Mouse (Mus musculus): ENCODE data around the gene Gm42742. TPM values are rescaled to one million over a fixed set of nuclear protein-coding genes. Genes with fewer than 3 reads are reported as not detected.

Gm42742 gene
- polyA plus RNA-seq, 1 experiment from 2014 or later, result 23.7 TPM

- no peak; the same call in 1 of the 2 replicates for ATAC-seq (ENCODE audit: borderline replicate concordance, extremely low read depth, low FRiP score, low TSS enrichment)
- Histone ChIP-seq H3K36me3 (peaks cover 50% of the 10 kb centered on the region), H3K27me3 (no peaks in the 10 kb centered on the region), H3K4me3 (peak overlapping the region; percentile 86), H3K4me2 (peak overlapping the region; percentile 80), H3K9ac (peak overlapping the region; percentile 98), H3K27ac (peak overlapping the region; percentile 99), H3K4me1 (peaks cover 51% of the 10 kb centered on the region), H3K9me3 (no peaks in the 10 kb centered on the region)
- WGBS, result under 1% methylated on average over 65 of the region's 65 CpGs
Observed at GRCm38 (mm10) chr7:127025556-127026160, 4.8 kb upstream of the Gm42742 start.

GRCm38 (mm10) chr7:127024755-127025555 lies 4.1 kb upstream of the Gm42742 start:
- WGBS, result under 1% methylated on average over 30 of the region's 30 CpGs
- Histone ChIP-seq H3K9ac (peak overlapping the region; percentile 98), H3K9me3 (no peaks in the 10 kb centered on the region), H3K27me3 (no peaks in the 10 kb centered on the region), H3K4me2 (peak overlapping the region; percentile 80), H3K36me3 (peaks cover 43% of the 10 kb centered on the region), H3K27ac (peak overlapping the region; percentile 99), H3K4me1 (peaks cover 57% of the 10 kb centered on the region), H3K4me3 (peak overlapping the region; percentile 86)
- ATAC-seq (ENCODE audit: borderline replicate concordance, extremely low read depth, low FRiP score, low TSS enrichment), result peak; percentile 11; the same call in 1 of the 2 replicates

- Histone ChIP-seq H3K9ac (peak overlapping the region; percentile 98), H3K9me3 (no peaks in the 10 kb centered on the region), H3K27me3 (no peaks in the 10 kb centered on the region), H3K4me1 (peaks cover 66% of the 10 kb centered on the region), H3K36me3 (peaks cover 34% of the 10 kb centered on the region), H3K4me3 (peak overlapping the region; percentile 86), H3K4me2 (peak overlapping the region; percentile 80), H3K27ac (0 out of 2 replicates have a peak overlapping the region, but pooled peaks have one; percentile 99)
- 19% methylated on average over 19 of the region's 19 CpGs for WGBS
- no peak for ATAC-seq (ENCODE audit: borderline replicate concordance, extremely low read depth, low FRiP score, low TSS enrichment)
Observed at GRCm38 (mm10) chr7:127023896-127024690, 3.2 kb upstream of the Gm42742 start.

- 71% methylated on average over 13 of the region's 13 CpGs for WGBS
- no peak overlapping the region for H3K27ac ChIP-seq
Observed at GRCm38 (mm10) chr7:127023272-127023691, 2.4 kb upstream of the Gm42742 start.

GRCm38 (mm10) chr7:127022528-127023271 lies 1.8 kb upstream of the Gm42742 start:
- Histone ChIP-seq H3K4me1 (peaks cover 72% of the 10 kb centered on the region), H3K4me2 (peak overlapping the region; percentile 80), H3K4me3 (no peak overlapping the region), H3K27ac (peak overlapping the region; percentile 42; the same call in 1 of the 2 replicates), H3K9me3 (no peaks in the 10 kb centered on the region), H3K36me3 (peaks cover 26% of the 10 kb centered on the region), H3K9ac (no peak overlapping the region), H3K27me3 (no peaks in the 10 kb centered on the region)
- WGBS, result 74% methylated on average over 7 of the region's 7 CpGs
- ATAC-seq (ENCODE audit: borderline replicate concordance, extremely low read depth, low FRiP score, low TSS enrichment), result no peak

More at GRCm38 (mm10) chr7:127023272-127023691, 2.4 kb upstream of the Gm42742 start:
- no peaks in the 10 kb centered on the region for H3K9me3 ChIP-seq
- peaks cover 72% of the 10 kb centered on the region for H3K4me1 ChIP-seq
- no peak for ATAC-seq (ENCODE audit: borderline replicate concordance, extremely low read depth, low FRiP score, low TSS enrichment)
- H3K4me2 ChIP-seq, result peak overlapping the region; percentile 80
- peak overlapping the region; percentile 86 for H3K4me3 ChIP-seq
- peak overlapping the region; percentile 98 for H3K9ac ChIP-seq
- no peaks in the 10 kb centered on the region for H3K27me3 ChIP-seq
- peaks cover 26% of the 10 kb centered on the region for H3K36me3 ChIP-seq

GRCm38 (mm10) chr7:127021563-127022527 lies 948 bp upstream of the Gm42742 start:
- Histone ChIP-seq H3K36me3 (peaks cover 26% of the 10 kb centered on the region), H3K27me3 (no peaks in the 10 kb centered on the region), H3K27ac (peak overlapping the region; percentile 83), H3K4me1 (peaks cover 73% of the 10 kb centered on the region), H3K9ac (peak overlapping the region; percentile 56), H3K9me3 (no peaks in the 10 kb centered on the region), H3K4me2 (peak overlapping the region; percentile 88), H3K4me3 (peak overlapping the region; percentile 47)
- 40% methylated on average over 5 of the region's 5 CpGs for WGBS
- no peak for ATAC-seq (ENCODE audit: borderline replicate concordance, extremely low read depth, low FRiP score, low TSS enrichment)

GRCm38 (mm10) chr7:127020491-127020890 lies 406 bp downstream of the Gm42742 start:
- Histone ChIP-seq H3K27ac (peak overlapping the region; percentile 83), H3K9me3 (no peaks in the 10 kb centered on the region), H3K27me3 (no peaks in the 10 kb centered on the region), H3K4me1 (peaks cover 79% of the 10 kb centered on the region), H3K9ac (peak overlapping the region; percentile 56), H3K4me3 (peak overlapping the region; percentile 47), H3K4me2 (peak overlapping the region; percentile 88), H3K36me3 (peaks cover 29% of the 10 kb centered on the region)
- 34% methylated on average over 5 of the region's 5 CpGs for WGBS
- ATAC-seq (ENCODE audit: borderline replicate concordance, extremely low read depth, low FRiP score, low TSS enrichment), result no peak

- peaks cover 84% of the 10 kb centered on the region for H3K4me1 ChIP-seq
Observed at GRCm38 (mm10) chr7:127020031-127020430, 866 bp downstream of the Gm42742 start.

GRCm38 (mm10) chr7:127019306-127019960 lies 1.5 kb downstream of the Gm42742 start:
- Histone ChIP-seq H3K9ac (0 out of 2 replicates have a peak overlapping the region, but pooled peaks have one; percentile 56), H3K4me3 (no peak overlapping the region; the same call in 1 of the 2 replicates), H3K36me3 (peaks cover 34% of the 10 kb centered on the region), H3K27ac (no peak overlapping the region), H3K4me2 (peak overlapping the region; percentile 88), H3K4me1 (peaks cover 84% of the 10 kb centered on the region), H3K27me3 (no peaks in the 10 kb centered on the region), H3K9me3 (no peaks in the 10 kb centered on the region)
- no peak for ATAC-seq (ENCODE audit: borderline replicate concordance, extremely low read depth, low FRiP score, low TSS enrichment)
- 73% methylated on average over 14 of the region's 14 CpGs for WGBS

More at GRCm38 (mm10) chr7:127020031-127020430, 866 bp downstream of the Gm42742 start:
- Histone ChIP-seq H3K36me3 (peaks cover 33% of the 10 kb centered on the region), H3K4me2 (peak overlapping the region; percentile 88), H3K27ac (peak overlapping the region; percentile 83; the same call in 1 of the 2 replicates), H3K4me3 (peak overlapping the region; percentile 47), H3K9ac (peak overlapping the region; percentile 56), H3K27me3 (no peaks in the 10 kb centered on the region), H3K9me3 (no peaks in the 10 kb centered on the region)
- no peak for ATAC-seq (ENCODE audit: borderline replicate concordance, extremely low read depth, low FRiP score, low TSS enrichment)
- 64% methylated on average over 3 of the region's 3 CpGs for WGBS
